Mouse (Mus musculus) embryonic stem cell, embryonic (primary cell): ENCODE data around the gene Gjb3.

ENCODE experiments used
- CTCF ChIA-PET, 4 experiments: fragments of 300-600 bp in 2 of 4; fragments of 350-600 bp in 2 of 4; sonication (Branson Sonifier 250); formaldehyde crosslinking; loops; one replicate each; lab custom pipeline; 2022; ENCODE audit warnings: inconsistent platforms in 2 of 4; lab: Charles Lee
- POLR2A ChIA-PET, 4 experiments: fragments of 300-600 bp in 2 of 4; fragments of 350-600 bp in 2 of 4; sonication (Branson Sonifier 250); formaldehyde crosslinking; loops; one replicate each; lab custom pipeline; 2022; ENCODE audit warnings: antibody characterized with exemption in 4 of 4, inconsistent platforms in 1 of 4; lab: Charles Lee

Gene Gjb3

GRCm38 (mm10) chr4:127330181-127331100 is at the start of gene Gjb3:
Gene Gjb3, minus strand, starts transcription at chr4:127330844.
- ChIA-PET CTCF (interaction anchor here in 3 of 4 experiments (0.6 to 4.0 kb wide), 10 partner anchors 25 to 220 kb away, joined by 3 to 26 read pairs (median 3); partner anchors contain the start of gene Gjb5 (in 1 of the 3)), POLR2A (interaction anchor here (0.6 to 18.2 kb wide), 37 partner anchors 8 to 1727 kb away, joined by 3 to 402 read pairs (median 5); partner anchors contain the start of genes Gja4 (in 3 of the 4), Gjb5 (in 3 of the 4), Gjb4 (in 2 of the 4) and Psmb2 (in 1 of the 4))

GRCm38 (mm10) chr4:127377344-127377743 is 46.7 kb upstream of the Gjb3 start:
- ChIA-PET CTCF (interaction anchor here (0.5 to 2.3 kb wide), 20 partner anchors 8 to 1292 kb away, joined by 3 to 8 read pairs (median 3); no protein-coding TSS in a partner anchor), POLR2A (interaction anchor here in 3 of 4 experiments (0.6 to 1.8 kb wide), 5 partner anchors 11 to 385 kb away, joined by 3 to 11 read pairs (median 3); no protein-coding TSS in a partner anchor)

GRCm38 (mm10) chr4:127375541-127376177 is 45.0 kb upstream of the Gjb3 start:
- ChIA-PET CTCF (interaction anchor here (0.6 to 2.5 kb wide), 26 partner anchors 7 to 1876 kb away, joined by 3 to 14 read pairs (median 4); no protein-coding TSS in a partner anchor), POLR2A (interaction anchor here (0.5 to 1.9 kb wide), 10 partner anchors 8 to 818 kb away, joined by 3 to 12 read pairs (median 4); partner anchors contain the start of genes Gjb3 (in 1 of the 4) and Smim12 (in 1 of the 4))

GRCm38 (mm10) chr4:127374645-127375044 is 44.0 kb upstream of the Gjb3 start:
- CTCF ChIA-PET: interaction anchor here in 3 of 4 experiments (0.6 to 2.5 kb wide), 18 partner anchors 9 to 309 kb away, joined by 3 to 13 read pairs (median 4); partner anchors contain the start of gene Smim12 (in 1 of the 3)

GRCm38 (mm10) chr4:127373491-127373890 is 42.8 kb upstream of the Gjb3 start:
- CTCF ChIA-PET: interaction anchor here in 2 of 4 experiments (1.0 to 2.2 kb wide), 2 partner anchors 9 to 124 kb away, joined by 4 to 13 read pairs; no protein-coding TSS in a partner anchor
- POLR2A ChIA-PET: interaction anchor here in 2 of 4 experiments (1.8 to 3.0 kb wide), 2 partner anchors 23 to 28 kb away, joined by 4 to 12 read pairs; no protein-coding TSS in a partner anchor

More at GRCm38 (mm10) chr4:127374645-127375044, 44.0 kb upstream of the Gjb3 start:
- POLR2A ChIA-PET: interaction anchor here in 2 of 4 experiments (0.6 to 1.9 kb wide), 6 partner anchors 9 to 29 kb away, joined by 3 to 12 read pairs (median 4); partner anchors contain the start of gene Gjb5 (in 1 of the 2)

GRCm38 (mm10) chr4:127371546-127371945 is 40.9 kb upstream of the Gjb3 start:
- CTCF ChIA-PET: interaction anchor here in 3 of 4 experiments (0.6 to 2.4 kb wide), 12 partner anchors 8 to 198 kb away, joined by 3 to 10 read pairs (median 3); partner anchors contain the start of gene Gja4 (in 1 of the 3)
- POLR2A ChIA-PET: interaction anchor here in 3 of 4 experiments (0.7 to 3.0 kb wide), 14 partner anchors 12 to 122 kb away, joined by 3 to 22 read pairs (median 3); partner anchors contain the start of genes Gjb3 (in 1 of the 3) and Gjb5 (in 1 of the 3)

GRCm38 (mm10) chr4:127370447-127370846 is 39.8 kb upstream of the Gjb3 start:
- ChIA-PET POLR2A (interaction anchor here in 2 of 4 experiments (0.6 to 3.0 kb wide), 7 partner anchors 13 to 668 kb away, joined by 3 to 22 read pairs (median 5); partner anchors contain the start of genes Gjb5 (in 2 of the 2) and Gjb3 (in 1 of the 2)), CTCF (interaction anchor here in 1 of 4 experiments (0.6 to 3.3 kb wide), 15 partner anchors 8 to 134 kb away, joined by 3 to 27 read pairs (median 5); partner anchors contain the start of genes Gja4, Gjb3, Gjb5 and Smim12)

- POLR2A ChIA-PET: interaction anchor here in 3 of 4 experiments (0.6 to 17.3 kb wide), 17 partner anchors 10 to 125 kb away, joined by 3 to 389 read pairs (median 4); partner anchors contain the start of genes Gjb3 (in 2 of the 3), Gjb5 (in 2 of the 3) and Smim12 (in 1 of the 3)
- CTCF ChIA-PET: interaction anchor here (0.6 to 3.3 kb wide), 43 partner anchors 9 to 795 kb away, joined by 3 to 27 read pairs (median 4); partner anchors contain the start of genes Gja4 (in 2 of the 4), Gjb5 (in 2 of the 4), Gjb4 (in 1 of the 4) and Smim12 (in 1 of the 4)
Measured at GRCm38 (mm10) chr4:127368379-127368973, 37.8 kb upstream of the Gjb3 start.

GRCm38 (mm10) chr4:127365834-127366233 is 35.2 kb upstream of the Gjb3 start:
- ChIA-PET CTCF (interaction anchor here in 3 of 4 experiments (0.5 to 5.1 kb wide), 28 partner anchors 9 to 1195 kb away, joined by 3 to 26 read pairs (median 4); partner anchors contain the start of genes Gja4 (in 1 of the 3), Gjb3 (in 1 of the 3) and Smim12 (in 1 of the 3)), POLR2A (interaction anchor here (0.6 to 17.3 kb wide), 42 partner anchors 9 to 1465 kb away, joined by 3 to 389 read pairs (median 5); partner anchors contain the start of genes Gjb3 (in 3 of the 4), Gja4 (in 1 of the 4) and Gjb4 (in 1 of the 4))

GRCm38 (mm10) chr4:127365433-127365832 is 34.8 kb upstream of the Gjb3 start:
- ChIA-PET CTCF (interaction anchor here in 3 of 4 experiments (0.5 to 5.1 kb wide), 28 partner anchors 9 to 1472 kb away, joined by 3 to 26 read pairs (median 4); partner anchors contain the start of genes Gja4 (in 1 of the 3), Gjb3 (in 1 of the 3) and Smim12 (in 1 of the 3)), POLR2A (interaction anchor here (0.6 to 17.3 kb wide), 39 partner anchors 10 to 1464 kb away, joined by 3 to 389 read pairs (median 4); partner anchors contain the start of genes Gjb3 (in 3 of the 4) and Gjb4 (in 1 of the 4))

- CTCF ChIA-PET: interaction anchor here (0.5 to 5.1 kb wide), 28 partner anchors 9 to 498 kb away, joined by 3 to 26 read pairs (median 4); partner anchors contain the start of genes Gja4 (in 1 of the 4), Gjb3 (in 1 of the 4) and Smim12 (in 1 of the 4)
- POLR2A ChIA-PET: interaction anchor here (0.5 to 17.3 kb wide), 41 partner anchors 9 to 1693 kb away, joined by 3 to 389 read pairs (median 4); partner anchors contain the start of genes Gjb3 (in 3 of the 4), Gjb4 (in 2 of the 4), Gja4 (in 1 of the 4) and Smim12 (in 1 of the 4)
Measured at GRCm38 (mm10) chr4:127364431-127364830, 33.8 kb upstream of the Gjb3 start.

- CTCF ChIA-PET: interaction anchor here (0.6 to 5.1 kb wide), 38 partner anchors 8 to 499 kb away, joined by 3 to 26 read pairs (median 4); partner anchors contain the start of genes Gja4 (in 1 of the 4), Gjb3 (in 1 of the 4), Gjb4 (in 1 of the 4) and Smim12 (in 1 of the 4)
- POLR2A ChIA-PET: interaction anchor here (0.6 to 17.3 kb wide), 31 partner anchors 9 to 1694 kb away, joined by 3 to 389 read pairs (median 5); partner anchors contain the start of genes Gjb3 (in 3 of the 4), Gjb4 (in 2 of the 4), Gja4 (in 1 of the 4) and Psmb2 (in 1 of the 4)
Measured at GRCm38 (mm10) chr4:127363331-127363730, 32.7 kb upstream of the Gjb3 start.

GRCm38 (mm10) chr4:127362520-127362919 is 31.9 kb upstream of the Gjb3 start:
- ChIA-PET CTCF (interaction anchor here in 3 of 4 experiments (0.6 to 5.1 kb wide), 21 partner anchors 8 to 136 kb away, joined by 3 to 26 read pairs (median 6); partner anchors contain the start of genes Gjb3 (in 1 of the 3) and Gjb4 (in 1 of the 3)), POLR2A (interaction anchor here in 3 of 4 experiments (0.6 to 17.3 kb wide), 18 partner anchors 9 to 448 kb away, joined by 3 to 389 read pairs (median 6); partner anchors contain the start of genes Gjb3 (in 2 of the 3) and Gjb4 (in 1 of the 3))

GRCm38 (mm10) chr4:127358018-127358417 is 27.4 kb upstream of the Gjb3 start, which contains the start of gene Gjb5:
Gene Gjb5, minus strand, starts transcription at chr4:127358181.
- CTCF ChIA-PET: interaction anchor here in 3 of 4 experiments (0.5 to 3.2 kb wide), 21 partner anchors 10 to 801 kb away, joined by 3 to 19 read pairs (median 4); partner anchors contain the start of genes Clspn (in 1 of the 3), Gja4 (in 1 of the 3) and Smim12 (in 1 of the 3)
- POLR2A ChIA-PET: interaction anchor here (0.6 to 17.3 kb wide), 31 partner anchors 9 to 489 kb away, joined by 3 to 389 read pairs (median 5); partner anchors contain the start of genes Gjb3 (in 2 of the 4), Smim12 (in 2 of the 4), Gja4 (in 1 of the 4) and Sfpq (in 1 of the 4)
